Mouse (Mus musculus) olfactory bulb, adult 2 months (tissue): ENCODE measurements around the gene Cop1.

Source experiments
- CTCF ChIP-seq: fragments of 200-500 bp; IDR thresholded peaks from 2 replicates; pipeline ENCODE4 v1.5.1; 2012; ENCODE audit warnings: low read depth, mild to moderate bottlenecking, low read length, moderate library complexity; ENCODE audit not compliant: insufficient read depth
- POLR2A ChIP-seq: fragments of 200-500 bp; IDR thresholded peaks from 2 replicates; pipeline ENCODE4 v1.6.1; 2012; ENCODE audit warnings: mild to moderate bottlenecking, low read depth, low read length, moderate library complexity; ENCODE audit not compliant: insufficient read depth

GRCm38 (mm10) chr1:159388565-159389024, 156.5 kb downstream of the Cop1 start:
- TF ChIP-seq CTCF (no peak), POLR2A (no peak)
